Mouse (Mus musculus): ENCODE measurements around the gene 5730480H06Rik.

GRCm38 (mm10) chr5:48320597-48320996 lies 7.2 kb upstream of the 5730480H06Rik start:
- no peak for TF ChIP-seq CTCF (IDR thresholded peaks at IDR 0.05; ENCODE audit: insufficient read depth, low read depth, low read length)
- no peak for TF ChIP-seq POLR2A (IDR thresholded peaks at IDR 0.05; ENCODE audit: insufficient read depth, low read depth, low read length)
